Mouse (Mus musculus): Measurements from ENCODE around the gene Lsm2. TPM values are rescaled to one million over a fixed set of nuclear protein-coding genes. Genes with fewer than 3 reads are reported as not detected.
A peak's percentile ranks its signal among the peaks of the same experiment; 100 is the strongest.
"Not testable (repeated sequence)": the region's sequence is repeated elsewhere in the genome, so short reads cannot be mapped to it uniquely, and the experiment has no call there.

The Lsm2 gene
- total RNA-seq, 2 experiments from 2014 or later = 17.3 to 18.0 TPM

DNA sequence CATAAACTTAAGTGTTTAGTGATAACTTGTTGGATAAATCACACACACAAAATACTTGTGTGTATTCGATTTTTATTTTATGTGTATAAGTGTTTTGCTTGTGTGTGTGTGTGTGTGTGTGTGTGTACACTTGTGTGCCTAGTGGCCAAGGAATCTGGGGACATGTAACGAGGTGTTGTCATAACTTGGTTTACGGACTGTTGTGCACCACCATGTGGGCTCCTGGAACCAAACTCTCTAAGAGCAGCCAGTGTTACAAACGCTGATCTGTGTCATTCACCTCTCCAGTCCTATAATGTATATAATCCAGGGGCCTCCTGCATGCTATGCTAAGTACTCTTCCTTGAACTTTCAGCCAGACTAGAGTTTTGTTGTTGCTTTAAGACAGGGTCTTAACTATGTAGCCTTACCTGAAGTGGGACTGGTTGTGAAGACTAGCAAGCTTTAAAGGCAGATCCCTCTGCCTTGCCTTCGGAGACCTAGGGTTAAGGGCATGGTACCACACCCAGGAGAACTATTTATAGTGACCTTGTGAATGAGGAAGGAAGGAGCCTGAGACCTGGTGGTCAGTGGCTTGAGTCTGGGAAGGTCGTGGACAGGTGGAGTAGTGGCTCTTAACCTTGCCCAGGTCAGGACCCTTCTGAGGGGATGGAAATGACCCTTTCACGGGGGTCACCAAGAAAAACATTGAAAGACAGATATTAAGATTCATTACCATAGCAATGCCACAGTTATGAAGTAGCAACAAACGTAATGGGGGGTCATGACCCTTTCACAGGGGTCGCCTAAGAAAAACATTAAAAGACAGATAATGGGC, 21.6 kb downstream of the Lsm2 start:
- intact Hi-C loops (cut with DNase I) = loop anchor here (5.0 kb wide), 1 partner anchor 239 kb away; the partner anchor contains the start of gene Ddx39b
- DNase-seq (ENCODE audit: low spot score in 2 of 2) = no peak

- intact Hi-C loops (cut with DNase I) = loop anchor here (5.0 kb wide), 1 partner anchor 238 kb away; the partner anchor contains the start of gene Ddx39b
- DNase-seq (ENCODE audit: low spot score in 2 of 2) = no peak
These were observed 22.5 kb downstream of the Lsm2 start for GRCm38 (mm10) chr17:35004075-35004717.

DNA sequence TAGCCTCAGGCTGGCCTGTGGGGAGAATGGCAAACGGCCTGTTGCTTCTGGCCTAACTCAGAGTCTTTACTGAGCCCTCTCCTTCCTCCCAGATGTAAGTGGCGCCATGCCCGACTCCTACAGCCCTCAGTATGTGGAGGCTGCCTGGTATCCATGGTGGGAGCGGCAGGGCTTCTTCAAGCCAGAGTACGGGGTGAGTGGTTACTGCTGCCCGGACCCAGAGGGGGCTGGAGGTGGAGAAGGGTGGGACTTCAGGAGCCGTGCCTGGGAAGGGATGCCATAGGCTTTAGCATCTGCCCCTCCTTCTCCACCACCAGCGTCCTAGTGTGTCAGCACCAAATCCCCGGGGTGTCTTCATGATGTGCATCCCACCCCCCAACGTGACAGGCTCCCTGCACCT, 23.5 kb downstream of the Lsm2 start:
- intact Hi-C loops (cut with DNase I) = no loop called here
- no peak for DNase-seq (ENCODE audit: low spot score in 2 of 2)

GRCm38 (mm10) chr17:35005902-35006301, 24.2 kb downstream of the Lsm2 start:
- intact Hi-C loops (cut with DNase I); DNase-seq (ENCODE audit: low spot score in 2 of 2): not testable (repeated sequence)

GRCm38 (mm10) chr17:35007387-35007991, 25.8 kb downstream of the Lsm2 start:
- DNase-seq (ENCODE audit: low spot score in 2 of 2) = no peak
- intact Hi-C loops (cut with DNase I) = no loop called here

GRCm38 (mm10) chr17:35009586-35009985, 27.9 kb downstream of the Lsm2 start:
- no peak for DNase-seq (ENCODE audit: low spot score in 2 of 2)
- intact Hi-C loops (cut with DNase I) = no loop called here

DNA sequence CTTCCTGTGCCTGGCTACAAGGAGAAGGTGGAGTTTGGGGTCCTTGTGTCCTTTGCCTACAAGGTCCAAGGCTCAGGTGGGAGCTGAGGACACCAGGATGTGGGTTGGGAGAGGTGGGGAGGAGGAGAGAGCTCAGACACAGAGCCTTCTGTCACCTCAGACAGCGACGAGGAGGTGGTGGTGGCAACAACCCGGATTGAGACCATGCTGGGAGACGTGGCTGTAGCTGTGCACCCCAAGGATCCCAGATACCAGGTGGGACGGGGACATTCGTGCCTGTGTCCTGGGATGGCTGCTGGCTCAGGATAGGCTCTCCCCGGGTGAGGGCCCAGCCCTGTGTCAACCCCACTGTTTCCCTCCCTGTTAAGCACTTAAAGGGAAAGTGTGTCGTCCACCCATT, 29.8 kb downstream of the Lsm2 start:
- intact Hi-C loops (cut with DNase I) = no loop called here
- no peak for DNase-seq (ENCODE audit: low spot score in 2 of 2)

- DNase-seq (ENCODE audit: low spot score in 2 of 2) = no peak
- intact Hi-C loops (cut with DNase I) = no loop called here
These were observed 30.8 kb downstream of the Lsm2 start for GRCm38 (mm10) chr17:35012430-35012829.

GRCm38 (mm10) chr17:35013221-35013620, 31.6 kb downstream of the Lsm2 start:
- no peak for DNase-seq (ENCODE audit: low spot score in 2 of 2)
- intact Hi-C loops (cut with DNase I) = no loop called here

DNA sequence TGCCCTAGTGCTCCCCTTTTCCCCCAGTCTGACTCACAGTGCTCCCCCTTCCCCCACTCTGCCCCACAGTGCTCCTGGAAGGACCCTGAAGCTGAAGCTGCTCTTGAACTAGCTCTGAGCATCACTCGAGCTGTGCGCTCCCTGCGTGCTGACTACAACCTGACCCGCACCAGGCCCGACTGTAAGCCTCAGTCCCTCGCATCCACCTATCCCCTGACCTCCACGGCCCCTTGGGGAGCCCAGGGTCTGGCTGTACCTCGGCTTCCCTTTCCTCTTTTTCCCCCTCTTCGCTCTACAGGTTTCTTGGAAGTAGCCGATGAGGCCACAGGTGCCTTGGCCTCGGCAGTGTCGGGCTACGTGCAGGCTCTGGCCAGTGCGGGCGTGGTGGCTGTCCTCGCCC, 33.6 kb downstream of the Lsm2 start:
- no peak for DNase-seq (ENCODE audit: low spot score in 2 of 2)
- intact Hi-C loops (cut with DNase I) = no loop called here

DNA sequence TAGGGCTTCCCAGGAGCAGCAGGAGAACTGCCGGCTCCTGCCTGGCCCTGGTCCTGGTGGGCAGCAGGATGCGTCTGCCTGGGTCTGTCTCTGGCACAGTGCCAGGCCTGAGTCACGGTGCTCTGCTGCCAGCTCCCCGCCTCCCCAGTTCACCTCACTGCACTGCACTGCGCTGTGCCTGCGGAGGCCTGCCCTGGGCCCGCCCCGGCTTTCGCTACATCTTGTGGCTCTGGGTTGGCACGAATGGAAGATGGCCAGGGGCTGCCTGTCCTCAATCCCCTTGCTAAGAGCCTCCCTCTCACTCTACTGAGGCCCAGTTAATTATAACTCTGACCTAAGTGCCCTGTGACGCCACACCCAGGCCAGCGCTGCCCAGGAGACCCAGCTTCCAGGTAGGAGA, 34.7 kb downstream of the Lsm2 start, which contains the start of gene Vwa7:
Gene Vwa7, plus strand, starts transcription at position 204 of the 400 bp plus-strand sequence.
- no peak for DNase-seq (ENCODE audit: low spot score in 2 of 2)
- intact Hi-C loops (cut with DNase I) = no loop called here

GRCm38 (mm10) chr17:35016791-35017705, 35.4 kb downstream of the Lsm2 start:
- intact Hi-C loops (cut with DNase I) = no loop called here
- no peak for DNase-seq (ENCODE audit: low spot score in 2 of 2)

DNA sequence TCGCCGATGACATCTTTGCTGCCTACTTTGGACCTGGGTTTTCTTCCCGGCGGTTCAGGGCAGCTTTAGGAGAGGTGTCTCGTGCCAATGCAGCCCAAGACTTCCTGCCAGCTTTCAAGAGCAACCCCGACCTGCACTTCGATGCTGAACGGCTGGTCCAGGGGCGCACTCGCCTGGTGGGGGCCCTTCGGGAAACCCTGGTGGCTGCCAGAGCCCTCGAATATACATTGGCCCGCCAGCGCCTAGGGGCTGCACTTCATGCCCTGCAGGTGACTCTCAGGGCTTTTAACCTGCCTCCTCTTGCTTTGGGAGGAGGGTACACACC, 36.0 kb downstream of the Lsm2 start:
- intact Hi-C loops (cut with DNase I) = no loop called here
- DNase-seq (ENCODE audit: low spot score in 2 of 2) = no peak

GRCm38 (mm10) chr17:35018171-35018570, 36.5 kb downstream of the Lsm2 start:
- intact Hi-C loops (cut with DNase I) = no loop called here
- DNase-seq (ENCODE audit: low spot score in 2 of 2) = no peak

DNA sequence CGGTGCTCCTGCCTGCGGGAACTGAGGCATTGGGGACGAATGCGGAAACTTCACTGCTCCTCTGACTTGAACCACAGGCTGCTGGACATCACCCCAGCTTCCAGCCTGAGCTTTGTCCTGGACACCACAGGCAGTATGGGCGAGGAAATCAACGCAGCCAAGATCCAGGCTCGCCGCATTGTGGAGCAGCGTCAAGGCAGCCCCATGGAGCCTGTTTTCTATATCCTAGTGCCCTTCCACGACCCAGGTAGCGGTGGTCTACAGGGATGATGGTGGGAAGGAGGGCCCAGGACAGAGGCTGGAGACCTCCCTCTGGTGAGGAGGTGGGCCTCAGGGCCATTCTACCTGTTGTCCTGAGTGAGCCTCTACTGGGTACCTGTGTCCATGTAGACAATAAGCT, 38.2 kb downstream of the Lsm2 start:
- intact Hi-C loops (cut with DNase I) = no loop called here
- DNase-seq (ENCODE audit: low spot score in 2 of 2) = no peak

GRCm38 (mm10) chr17:35020551-35020950, 38.9 kb downstream of the Lsm2 start:
- DNase-seq (ENCODE audit: low spot score in 2 of 2) = no peak
- intact Hi-C loops (cut with DNase I) = no loop called here

- intact Hi-C loops (cut with DNase I) = loop anchor here (1.0 kb wide), 2 partner anchors 38 to 85 kb away; partner anchors contain the start of gene Ddah2
- peak; percentile 75 to 83 for DNase-seq (ENCODE audit: low spot score in 2 of 2)
These were observed 39.6 kb downstream of the Lsm2 start for GRCm38 (mm10) chr17:35021163-35021808.

DNA sequence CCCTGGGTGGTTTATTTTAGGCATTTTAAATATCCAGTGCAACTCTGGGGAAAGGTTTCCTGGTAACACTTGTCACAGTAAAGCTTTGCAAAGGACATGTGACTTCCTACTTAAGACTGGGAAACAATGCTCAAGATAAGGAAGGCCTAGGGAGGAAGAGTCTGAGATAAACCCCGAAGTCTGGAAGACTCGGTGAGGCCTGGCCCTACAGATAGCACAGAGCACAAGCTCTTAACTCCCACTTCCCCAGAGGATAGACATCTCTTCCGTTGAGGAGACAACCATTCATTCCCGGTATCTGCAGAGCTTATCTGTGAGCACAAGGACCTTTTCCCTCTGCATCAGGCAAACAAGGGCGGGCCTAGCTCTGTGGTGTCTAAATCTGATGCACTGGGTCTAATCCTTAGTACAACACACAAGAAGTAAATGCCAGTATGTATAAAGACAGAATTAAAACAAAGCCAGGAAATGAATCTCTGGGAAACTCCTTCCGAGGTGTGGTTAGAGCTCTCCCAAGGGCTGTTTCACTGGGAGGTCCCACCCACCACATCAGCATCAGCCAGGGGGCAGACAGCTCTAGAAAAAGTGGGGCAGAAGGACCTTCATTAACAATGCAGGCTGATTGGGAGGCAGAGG, 40.3 kb downstream of the Lsm2 start:
- intact Hi-C loops (cut with DNase I) = loop anchor here (1.0 kb wide), 2 partner anchors 37 to 84 kb away; partner anchors contain the start of gene Ddah2
- DNase-seq (ENCODE audit: low spot score in 2 of 2) = no peak

Measured in left cerebral cortex, postnatal 25 days (tissue).